Mouse (Mus musculus): Measurements from ENCODE around the gene Wasf2. TPM values are rescaled to one million over a fixed set of nuclear protein-coding genes. Genes with fewer than 3 reads are reported as not detected.
A peak's percentile ranks its signal among the peaks of the same experiment; 100 is the strongest.

Gene Wasf2
- polyA plus RNA-seq, 1 experiment from 2014 or later: 18.5 TPM

DNA sequence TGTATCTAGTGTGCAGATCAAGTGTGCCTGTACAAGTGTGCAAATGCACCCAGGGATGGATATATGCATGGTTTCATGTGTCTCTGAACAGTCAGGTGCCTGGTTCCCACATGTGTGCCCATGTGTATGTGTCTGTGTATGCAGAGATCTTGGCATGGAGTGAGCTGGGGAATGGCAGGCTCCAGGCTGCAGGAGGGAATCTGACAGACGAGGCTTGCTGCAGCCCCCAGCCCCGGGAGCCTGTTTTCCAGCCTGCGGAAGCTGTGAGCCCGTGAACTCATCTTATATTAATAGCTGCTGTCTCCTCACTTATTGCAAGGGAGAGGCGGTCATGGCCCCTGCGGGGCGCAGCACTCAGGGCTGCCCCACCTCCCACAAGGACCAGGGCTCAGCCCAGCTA is 74.1 kb downstream of the Wasf2 start:
- H3K4me3 ChIP-seq (ENCODE audit: low read depth, low read length): no peak overlapping the region
- WGBS: 35% methylated on average over 7 of the region's 7 CpGs
- no peaks in the 10 kb centered on the region for H3K27me3 ChIP-seq (ENCODE audit: control insufficient read depth, insufficient read depth, low read length)
- peak overlapping the region; percentile 62 for H3K27ac ChIP-seq (ENCODE audit: low read depth, low read length)
- no peaks in the 10 kb centered on the region for H3K9me3 ChIP-seq (ENCODE audit: control insufficient read depth, low read length)
- H3K4me1 ChIP-seq (ENCODE audit: control insufficient read depth, insufficient read depth, low read length): peaks cover 17% of the 10 kb centered on the region
- no peaks in the 10 kb centered on the region for H3K36me3 ChIP-seq (ENCODE audit: control insufficient read depth, insufficient read depth, low read length)
- H3K4me2 ChIP-seq (ENCODE audit: low read depth, low read length): no peak overlapping the region
- no peak for ATAC-seq (ENCODE audit: low read depth)
- H3K9ac ChIP-seq (replicated peaks; ENCODE audit: low read depth, low read length): 0 out of 2 replicates have a peak overlapping the region, but pooled peaks have one; percentile 26

DNA sequence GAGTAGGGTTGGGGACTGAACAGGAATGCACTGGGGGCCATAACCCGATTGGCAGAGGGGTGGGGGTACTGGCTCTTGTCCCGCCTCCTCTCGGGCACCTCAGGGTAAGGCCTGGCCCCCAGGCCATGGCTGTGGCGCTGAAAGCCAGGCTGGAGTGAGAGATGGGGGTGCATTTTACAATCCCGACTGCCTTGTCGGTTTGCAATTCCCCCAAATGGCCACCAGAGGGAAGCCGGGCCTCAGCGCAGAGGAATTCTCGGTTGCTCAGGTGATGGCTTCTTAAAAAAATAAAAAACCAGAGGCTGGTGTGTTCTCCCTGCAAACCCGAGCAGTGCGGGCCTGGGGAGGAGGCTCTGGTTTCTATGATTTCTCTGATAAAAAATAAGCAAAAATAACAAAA is 79.1 kb downstream of the Wasf2 start:
- no peak for ATAC-seq (ENCODE audit: low read depth)
- Histone ChIP-seq H3K27me3 (ENCODE audit: control insufficient read depth, insufficient read depth, low read length) (peaks cover 7% of the 10 kb centered on the region), H3K4me3 (ENCODE audit: low read depth, low read length) (no peak overlapping the region), H3K4me2 (ENCODE audit: low read depth, low read length) (no peak overlapping the region), H3K9ac (replicated peaks; ENCODE audit: low read depth, low read length) (no peak overlapping the region), H3K27ac (ENCODE audit: low read depth, low read length) (no peak overlapping the region), H3K9me3 (ENCODE audit: control insufficient read depth, low read length) (no peaks in the 10 kb centered on the region), H3K4me1 (ENCODE audit: control insufficient read depth, insufficient read depth, low read length) (peaks cover 15% of the 10 kb centered on the region), H3K36me3 (ENCODE audit: control insufficient read depth, insufficient read depth, low read length) (no peaks in the 10 kb centered on the region)
- WGBS: 4% methylated on average over 11 of the region's 11 CpGs

DNA sequence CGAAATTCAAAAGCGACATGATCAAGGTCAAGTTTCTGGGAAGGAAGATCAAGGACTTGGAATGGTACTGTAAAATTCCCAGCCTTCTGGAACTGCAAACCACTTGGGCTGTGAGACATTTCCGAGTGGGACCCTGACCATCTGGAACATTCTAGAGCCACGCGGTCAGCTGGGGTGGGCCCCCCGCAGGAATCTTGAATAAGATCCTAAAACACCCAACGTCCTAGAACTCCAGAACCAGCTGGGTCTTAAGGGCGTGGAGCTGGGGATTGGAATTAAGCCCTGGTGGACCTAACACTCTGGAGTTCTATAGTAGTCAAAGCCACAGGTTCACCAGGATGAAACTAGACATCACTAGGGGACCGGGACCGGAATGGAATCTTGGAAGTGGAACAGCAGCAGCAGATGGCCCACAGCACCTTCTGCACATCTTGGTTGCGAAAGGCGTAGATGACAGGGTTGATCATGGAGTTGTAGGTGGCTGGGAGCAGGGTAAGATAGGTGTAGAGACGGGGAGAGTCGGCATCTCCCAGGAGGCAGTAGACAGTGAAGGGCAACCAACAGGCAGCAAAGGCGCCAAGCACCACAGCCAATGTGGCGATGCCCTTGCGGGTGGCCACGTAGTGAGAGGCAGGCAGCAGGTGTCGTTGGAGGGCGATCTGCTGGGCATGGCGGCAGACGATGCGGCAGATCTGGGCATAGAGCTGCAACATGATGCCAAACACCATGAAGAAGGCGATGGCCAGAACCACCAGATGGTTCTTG is 79.9 kb downstream of the Wasf2 start:
- peaks cover 7% of the 10 kb centered on the region for H3K27me3 ChIP-seq (ENCODE audit: control insufficient read depth, insufficient read depth, low read length)

DNA sequence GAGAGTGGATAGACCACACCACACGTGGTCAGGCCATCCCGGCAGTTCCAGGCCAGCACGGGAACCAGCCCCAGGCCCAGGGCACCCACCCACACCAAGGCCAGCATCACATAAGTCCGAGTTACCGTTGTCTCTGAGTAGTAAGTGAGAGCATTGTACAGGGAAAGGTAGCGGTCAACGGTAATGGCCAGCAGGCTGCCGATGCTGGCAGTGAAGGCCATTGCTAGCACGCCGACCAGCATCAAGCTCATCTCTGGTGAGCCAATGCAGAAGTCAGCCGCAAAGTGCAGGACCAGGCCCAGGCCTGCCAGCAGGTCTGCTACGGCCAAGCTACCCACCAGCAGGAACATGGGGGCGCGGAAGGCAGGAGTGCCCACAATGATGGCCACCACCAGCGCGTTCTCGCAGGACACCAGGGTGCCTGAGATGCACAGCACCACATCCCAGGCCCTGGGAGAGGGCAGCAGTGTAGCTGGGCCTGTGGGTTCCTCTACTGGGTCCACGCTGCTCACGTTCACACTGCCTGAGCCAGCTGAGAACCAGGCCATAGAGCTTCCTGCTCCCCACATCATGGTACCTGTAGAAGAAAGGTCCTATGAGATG is 80.6 kb downstream of the Wasf2 start:
- 91% methylated on average over 19 of the region's 19 CpGs for WGBS
- no peak overlapping the region for H3K4me3 ChIP-seq (ENCODE audit: low read depth, low read length)
- no peaks in the 10 kb centered on the region for H3K9me3 ChIP-seq (ENCODE audit: control insufficient read depth, low read length)
- peaks cover 7% of the 10 kb centered on the region for H3K27me3 ChIP-seq (ENCODE audit: control insufficient read depth, insufficient read depth, low read length)
- no peak overlapping the region for H3K4me2 ChIP-seq (ENCODE audit: low read depth, low read length)
- no peak overlapping the region for H3K9ac ChIP-seq (replicated peaks; ENCODE audit: low read depth, low read length)
- peaks cover 13% of the 10 kb centered on the region for H3K4me1 ChIP-seq (ENCODE audit: control insufficient read depth, insufficient read depth, low read length)
- no peak overlapping the region for H3K27ac ChIP-seq (ENCODE audit: low read depth, low read length)
- no peaks in the 10 kb centered on the region for H3K36me3 ChIP-seq (ENCODE audit: control insufficient read depth, insufficient read depth, low read length)
- no peak for ATAC-seq (ENCODE audit: low read depth)

More for the DNA sequence above, 79.9 kb downstream of the Wasf2 start:
- H3K36me3 ChIP-seq (ENCODE audit: control insufficient read depth, insufficient read depth, low read length): no peaks in the 10 kb centered on the region
- H3K27ac ChIP-seq (ENCODE audit: low read depth, low read length): no peak overlapping the region
- peaks cover 13% of the 10 kb centered on the region for H3K4me1 ChIP-seq (ENCODE audit: control insufficient read depth, insufficient read depth, low read length)
- H3K9ac ChIP-seq (replicated peaks; ENCODE audit: low read depth, low read length): no peak overlapping the region
- 94% methylated on average over 24 of the region's 24 CpGs for WGBS
- no peak overlapping the region for H3K4me3 ChIP-seq (ENCODE audit: low read depth, low read length)
- H3K9me3 ChIP-seq (ENCODE audit: control insufficient read depth, low read length): no peaks in the 10 kb centered on the region
- no peak overlapping the region for H3K4me2 ChIP-seq (ENCODE audit: low read depth, low read length)
- no peak for ATAC-seq (ENCODE audit: low read depth)

DNA sequence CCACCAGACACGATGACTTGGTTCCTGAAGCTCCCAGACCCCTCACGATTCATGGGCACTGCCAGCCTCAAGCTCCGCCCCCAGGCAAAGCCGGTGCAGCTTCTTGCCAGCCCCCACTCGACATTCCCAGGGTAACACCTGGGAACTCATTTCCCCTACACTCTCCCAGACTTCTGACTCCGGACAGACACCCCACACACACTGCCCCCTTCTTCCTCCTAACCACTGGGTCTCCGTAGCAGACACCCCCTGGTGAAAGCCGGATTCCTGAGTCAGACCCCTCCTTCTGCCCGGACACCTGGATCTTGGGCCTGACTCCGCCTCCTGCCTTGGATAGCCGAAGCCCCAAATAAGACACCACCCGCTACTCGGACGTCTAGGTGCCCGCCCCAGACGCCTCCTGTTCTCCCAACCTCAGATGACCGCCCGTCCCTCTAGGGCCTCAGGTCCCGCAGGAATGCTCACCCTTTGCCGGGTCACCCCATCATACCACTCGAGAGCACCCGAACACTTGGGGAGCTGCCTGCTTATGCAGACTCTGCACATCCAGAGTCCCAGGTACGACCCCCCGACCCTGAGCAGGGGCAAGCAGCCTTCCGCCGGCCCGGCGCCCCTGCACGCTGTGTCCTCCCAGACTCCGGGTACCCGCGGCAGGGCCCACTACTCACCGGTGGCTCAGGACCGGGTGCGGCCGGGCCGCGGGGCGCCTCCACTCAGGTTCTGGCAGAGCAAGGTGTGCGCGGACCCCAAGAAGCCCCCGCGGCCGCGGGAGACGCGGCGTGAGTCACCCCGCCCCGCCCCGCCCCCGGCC is 81.7 kb downstream of the Wasf2 start, which contains the start of the genes Cd164l2 and Gpr3:
Gene Cd164l2, plus strand, starts transcription at position 381 of the 811 bp plus-strand sequence.
Gene Gpr3, minus strand, starts transcription at position 786 of the 811 bp plus-strand sequence.
- H3K27me3 ChIP-seq (ENCODE audit: control insufficient read depth, insufficient read depth, low read length): peaks cover 7% of the 10 kb centered on the region
- peaks cover 13% of the 10 kb centered on the region for H3K4me1 ChIP-seq (ENCODE audit: control insufficient read depth, insufficient read depth, low read length)
- no peak within 1 kb of the TSS for H3K27ac ChIP-seq (ENCODE audit: low read depth, low read length)
- H3K4me3 ChIP-seq (ENCODE audit: low read depth, low read length): peak within 1 kb of the TSS; percentile 59
- ATAC-seq (ENCODE audit: low read depth): peak; percentile 47
- WGBS: under 1% methylated on average over 52 of the region's 52 CpGs
- H3K9me3 ChIP-seq (ENCODE audit: control insufficient read depth, low read length): no peaks in the 10 kb centered on the region
- H3K9ac ChIP-seq (replicated peaks; ENCODE audit: low read depth, low read length): peak within 1 kb of the TSS; percentile 61
- H3K4me2 ChIP-seq (ENCODE audit: low read depth, low read length): peak within 1 kb of the TSS; percentile 94
- no peaks in the 10 kb centered on the region for H3K36me3 ChIP-seq (ENCODE audit: control insufficient read depth, insufficient read depth, low read length)

DNA sequence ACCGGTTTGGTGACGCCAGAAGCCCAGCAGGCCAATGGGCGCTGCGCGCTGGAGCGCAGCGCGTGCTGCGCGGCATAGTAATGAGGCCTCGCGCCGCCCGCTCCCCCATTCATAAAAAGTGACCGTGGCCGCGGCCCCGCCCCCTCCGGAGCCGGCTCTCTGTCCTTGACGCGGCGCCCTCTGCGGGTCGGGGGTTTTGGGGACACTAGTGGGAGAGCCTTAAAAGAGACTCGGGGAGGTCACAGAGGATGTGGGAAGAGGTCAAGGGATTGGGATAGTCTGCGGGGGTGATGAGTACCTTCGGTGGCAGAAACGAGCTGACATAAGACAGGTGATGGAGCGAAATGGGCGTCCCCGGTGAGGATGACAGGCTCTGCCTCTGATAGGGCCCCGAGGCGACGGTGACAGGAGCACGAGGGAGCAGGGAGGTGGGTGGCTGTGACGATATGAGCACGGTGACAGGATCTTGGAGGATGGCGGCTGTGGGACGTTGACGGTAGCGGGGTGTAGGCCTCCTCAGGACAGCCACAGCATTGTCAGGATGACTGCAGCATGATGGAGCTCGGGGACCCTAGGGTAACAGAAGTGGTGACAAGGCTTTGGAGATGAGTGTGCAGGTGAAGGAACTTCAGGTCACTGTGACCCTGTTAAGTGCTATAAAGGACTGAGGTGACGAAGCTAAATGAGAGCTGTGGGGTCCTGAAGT is 82.4 kb downstream of the Wasf2 start:
- 1% methylated on average over 43 of the region's 44 CpGs for WGBS
- no peaks in the 10 kb centered on the region for H3K36me3 ChIP-seq (ENCODE audit: control insufficient read depth, insufficient read depth, low read length)
- H3K4me2 ChIP-seq (ENCODE audit: low read depth, low read length): peak overlapping the region; percentile 94
- peak; percentile 82 for ATAC-seq (ENCODE audit: low read depth)
- peaks cover 13% of the 10 kb centered on the region for H3K4me1 ChIP-seq (ENCODE audit: control insufficient read depth, insufficient read depth, low read length)
- H3K27me3 ChIP-seq (ENCODE audit: control insufficient read depth, insufficient read depth, low read length): peaks cover 7% of the 10 kb centered on the region
- no peak overlapping the region for H3K27ac ChIP-seq (ENCODE audit: low read depth, low read length)
- H3K9ac ChIP-seq (replicated peaks; ENCODE audit: low read depth, low read length): peak overlapping the region; percentile 61
- peak overlapping the region; percentile 59 for H3K4me3 ChIP-seq (ENCODE audit: low read depth, low read length)
- no peaks in the 10 kb centered on the region for H3K9me3 ChIP-seq (ENCODE audit: control insufficient read depth, low read length)

DNA sequence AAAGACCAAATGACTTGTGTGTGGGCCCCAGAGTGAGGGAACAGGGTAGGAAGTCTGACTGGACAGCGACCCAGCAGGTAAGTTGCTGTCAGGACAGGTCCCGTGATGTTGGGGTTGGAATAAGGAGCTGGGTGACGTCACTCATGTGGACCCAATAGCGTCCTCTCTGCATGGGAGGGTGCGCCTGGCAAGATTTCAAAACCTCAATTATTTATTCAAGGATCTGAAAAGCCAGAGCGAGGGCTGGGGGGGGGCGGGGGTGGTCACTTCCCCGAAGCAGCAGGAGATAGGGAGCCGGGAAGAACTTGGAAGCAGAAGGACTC is 82.9 kb downstream of the Wasf2 start:
- H3K27ac ChIP-seq (ENCODE audit: low read depth, low read length): no peak overlapping the region
- H3K4me3 ChIP-seq (ENCODE audit: low read depth, low read length): peak overlapping the region; percentile 59
- no peaks in the 10 kb centered on the region for H3K9me3 ChIP-seq (ENCODE audit: control insufficient read depth, low read length)
- WGBS: under 1% methylated on average over 9 of the region's 9 CpGs
- peaks cover 7% of the 10 kb centered on the region for H3K27me3 ChIP-seq (ENCODE audit: control insufficient read depth, insufficient read depth, low read length)
- H3K4me2 ChIP-seq (ENCODE audit: low read depth, low read length): peak overlapping the region; percentile 94
- H3K36me3 ChIP-seq (ENCODE audit: control insufficient read depth, insufficient read depth, low read length): no peaks in the 10 kb centered on the region
- ATAC-seq (ENCODE audit: low read depth): 0 out of 2 replicates have a peak, but pooled peaks have one; percentile 15
- H3K4me1 ChIP-seq (ENCODE audit: control insufficient read depth, insufficient read depth, low read length): peaks cover 13% of the 10 kb centered on the region
- peak overlapping the region; percentile 61; the same call in 1 of the 2 replicates for H3K9ac ChIP-seq (replicated peaks; ENCODE audit: low read depth, low read length)

DNA sequence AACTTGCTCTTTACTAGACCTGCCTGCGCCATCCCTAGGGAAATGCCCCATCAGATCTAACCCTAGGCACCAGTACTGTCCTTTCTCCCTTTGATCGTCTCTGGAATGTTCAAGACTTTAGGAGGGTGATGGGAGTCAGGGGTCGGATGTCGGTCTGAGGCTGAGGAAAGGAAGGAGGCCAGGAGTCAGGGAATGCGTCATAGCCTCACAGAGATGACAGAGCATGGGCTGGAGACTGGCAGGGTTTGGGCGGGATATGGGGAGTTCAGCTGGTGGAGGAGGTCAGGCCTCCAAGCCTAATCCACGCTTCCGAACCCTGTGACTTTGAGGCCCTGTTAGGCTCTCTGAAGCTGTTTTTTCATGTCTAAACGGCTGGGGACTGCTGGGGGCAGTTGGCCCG is 83.4 kb downstream of the Wasf2 start:
- peak; percentile 22; the same call in 1 of the 2 replicates for ATAC-seq (ENCODE audit: low read depth)

More for the DNA sequence above, 83.4 kb downstream of the Wasf2 start:
- H3K9me3 ChIP-seq (ENCODE audit: control insufficient read depth, low read length): no peaks in the 10 kb centered on the region
- H3K36me3 ChIP-seq (ENCODE audit: control insufficient read depth, insufficient read depth, low read length): no peaks in the 10 kb centered on the region
- no peak overlapping the region for H3K9ac ChIP-seq (replicated peaks; ENCODE audit: low read depth, low read length)
- H3K4me2 ChIP-seq (ENCODE audit: low read depth, low read length): peak overlapping the region; percentile 94
- H3K27me3 ChIP-seq (ENCODE audit: control insufficient read depth, insufficient read depth, low read length): peaks cover 7% of the 10 kb centered on the region
- peaks cover 13% of the 10 kb centered on the region for H3K4me1 ChIP-seq (ENCODE audit: control insufficient read depth, insufficient read depth, low read length)
- H3K27ac ChIP-seq (ENCODE audit: low read depth, low read length): no peak overlapping the region
- H3K4me3 ChIP-seq (ENCODE audit: low read depth, low read length): peak overlapping the region; percentile 59; the same call in 1 of the 2 replicates
- 9% methylated on average over 10 of the region's 10 CpGs for WGBS

Data from neural tube, embryonic 14.5 days (tissue).